Mouse (Mus musculus) embryonic facial prominence, embryonic 11.5 days (tissue): ENCODE measurements around the gene Tmem102. TPM values are rescaled to one million over a fixed set of nuclear protein-coding genes. Genes with fewer than 3 reads are reported as not detected.

Experiments used
- ATAC-seq: fragments of 200-750 bp; cut with Nextera tagmentation; replicated peaks from 2 replicates; pipeline ENCODE4 v1.8.0; 2017; ENCODE audit warnings: low read depth; ENCODE audit not compliant: insufficient number of reproducible peaks, low FRiP score, low TSS enrichment
- DNase-seq: peaks from one replicate; pipeline ENCODE4 v3.0.0-alpha.2; 2015; ENCODE audit warnings: low spot score
- H3K27ac ChIP-seq: fragments of 300-500 bp; sonication (generic); replicated peaks from 2 replicates; pipeline ENCODE4 v1.5.1; 2014; ENCODE audit warnings: mild to moderate bottlenecking, low read depth, low read length, control low read depth
- H3K27me3 ChIP-seq: fragments of 300-500 bp; sonication (generic); 2 replicates; pipeline ENCODE4 v1.6.1; 2014; ENCODE audit warnings: mild to moderate bottlenecking, low read length, moderate library complexity, mixed read lengths; ENCODE audit not compliant: control insufficient read depth, insufficient read depth
- H3K36me3 ChIP-seq: fragments of 300-500 bp; sonication (generic); replicated peaks from 2 replicates; pipeline ENCODE4 v1.6.1; 2014; ENCODE audit warnings: low read depth, mild to moderate bottlenecking, low read length, moderate library complexity, mixed read lengths; ENCODE audit not compliant: control insufficient read depth, insufficient read depth
- H3K4me1 ChIP-seq: fragments of 300-500 bp; sonication (generic); 2 replicates; pipeline ENCODE4 v1.6.1; 2014; ENCODE audit warnings: low read length, mixed read lengths; ENCODE audit not compliant: control insufficient read depth, insufficient read depth
- H3K4me2 ChIP-seq: fragments of 300-500 bp; sonication (generic); 2 replicates; pipeline ENCODE4 v1.6.1; 2014; ENCODE audit warnings: low read depth, mild to moderate bottlenecking, control low read depth, low read length, moderate library complexity
- H3K4me3 ChIP-seq: fragments of 300-500 bp; sonication (generic); 2 replicates; pipeline ENCODE4 v1.5.1; 2014; ENCODE audit warnings: low read depth, low read length, control low read depth
- H3K9ac ChIP-seq: fragments of 300-500 bp; sonication (generic); replicated peaks from 2 replicates; pipeline ENCODE4 v1.6.1; 2014; ENCODE audit warnings: mild to moderate bottlenecking, control low read depth, low read length
- H3K9me3 ChIP-seq: fragments of 300-500 bp; sonication (generic); replicated peaks from 2 replicates; pipeline ENCODE4 v1.6.1; 2016; ENCODE audit warnings: mild to moderate bottlenecking, low read length, inconsistent platforms, mixed read lengths; ENCODE audit not compliant: control insufficient read depth
- WGBS: fragments of 180-500 bp; shearing (Covaris S2); extraction: QIAGEN DNeasy Blood & Tissue Kit; methylation state at CpG from one replicate; pipeline ENCODE4 v1.1.7; 2014; 5-methylcytosine and 5-hydroxymethylcytosine counted together
- polyA plus RNA-seq: library from polyadenylated mRNA; unstranded; fragments of >200 nt; fragmentation: Nextera tagmentation; extraction: Ambion mirVana; gene quantifications from 2 replicates; pipeline ENCODE4 v1.2.1, GENCODE M21; 2014

Tmem102 gene
- polyA plus RNA-seq, 1 experiment from 2014 or later, result 2.1 TPM

- peak; percentile 81 for DNase-seq
- ATAC-seq, result peak; percentile 16; the same call in 1 of the 2 replicates
- Histone ChIP-seq H3K27ac (no peak overlapping the region), H3K4me1 (peaks cover 22% of the 10 kb centered on the region), H3K9me3 (no peaks in the 10 kb centered on the region; the same call in 1 of the 2 replicates), H3K4me2 (peak overlapping the region; percentile 94), H3K27me3 (peaks cover 47% of the 10 kb centered on the region), H3K9ac (peak overlapping the region; percentile 62), H3K36me3 (no peaks in the 10 kb centered on the region), H3K4me3 (peak overlapping the region; percentile 53)
- 0% methylated on average over 33 of the region's 33 CpGs for WGBS
Observed at GRCm38 (mm10) chr11:69802648-69803105, 2.7 kb downstream of the Tmem102 start.

DNA sequence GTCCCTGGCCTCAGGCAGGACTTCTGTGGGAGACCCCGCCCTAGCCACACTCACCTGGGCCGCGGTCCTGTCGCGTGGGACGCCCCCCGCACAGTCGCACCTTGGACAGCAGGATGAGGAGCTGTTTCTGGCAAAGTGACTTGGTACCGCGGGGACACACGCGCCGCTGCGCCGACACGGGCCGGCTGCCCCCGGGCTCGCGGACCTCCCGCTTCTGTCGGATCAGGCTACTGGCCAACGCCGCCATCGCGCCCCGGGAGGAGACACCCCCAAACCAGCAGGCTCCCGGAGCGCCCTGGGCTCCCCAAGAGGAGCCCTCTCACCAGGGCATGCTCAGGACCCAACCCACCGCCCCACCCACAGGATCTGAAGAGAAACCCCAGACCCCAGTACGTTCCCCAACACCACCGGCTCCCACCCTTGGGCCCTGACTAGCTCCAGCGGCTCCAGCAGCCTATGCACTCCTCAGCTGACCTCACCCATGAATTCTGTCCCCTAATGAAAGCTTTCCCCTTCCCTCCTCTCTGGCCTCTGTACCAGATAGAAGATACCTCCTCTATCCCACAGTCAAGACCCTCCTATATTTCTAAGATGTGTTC is 3.9 kb downstream of the Tmem102 start, which contains the start of gene Fgf11:
Gene Fgf11, minus strand, starts transcription at position 479 of the 599 bp plus-strand sequence.
- peak within 1 kb of the TSS; percentile 53 for H3K4me3 ChIP-seq
- 0 out of 2 replicates have a peak within 1 kb of the TSS, but pooled peaks have one; percentile 54 for H3K27ac ChIP-seq
- peak within 1 kb of the TSS; percentile 66 for H3K9ac ChIP-seq
- no peak for ATAC-seq
- H3K36me3 ChIP-seq, result no peaks in the 10 kb centered on the region
- H3K4me1 ChIP-seq, result peaks cover 22% of the 10 kb centered on the region
- no peaks in the 10 kb centered on the region; the same call in 1 of the 2 replicates for H3K9me3 ChIP-seq
- H3K4me2 ChIP-seq, result peak within 1 kb of the TSS; percentile 94
- peaks cover 49% of the 10 kb centered on the region for H3K27me3 ChIP-seq
- under 1% methylated on average over 33 of the region's 33 CpGs for WGBS
- no peak for DNase-seq

DNA sequence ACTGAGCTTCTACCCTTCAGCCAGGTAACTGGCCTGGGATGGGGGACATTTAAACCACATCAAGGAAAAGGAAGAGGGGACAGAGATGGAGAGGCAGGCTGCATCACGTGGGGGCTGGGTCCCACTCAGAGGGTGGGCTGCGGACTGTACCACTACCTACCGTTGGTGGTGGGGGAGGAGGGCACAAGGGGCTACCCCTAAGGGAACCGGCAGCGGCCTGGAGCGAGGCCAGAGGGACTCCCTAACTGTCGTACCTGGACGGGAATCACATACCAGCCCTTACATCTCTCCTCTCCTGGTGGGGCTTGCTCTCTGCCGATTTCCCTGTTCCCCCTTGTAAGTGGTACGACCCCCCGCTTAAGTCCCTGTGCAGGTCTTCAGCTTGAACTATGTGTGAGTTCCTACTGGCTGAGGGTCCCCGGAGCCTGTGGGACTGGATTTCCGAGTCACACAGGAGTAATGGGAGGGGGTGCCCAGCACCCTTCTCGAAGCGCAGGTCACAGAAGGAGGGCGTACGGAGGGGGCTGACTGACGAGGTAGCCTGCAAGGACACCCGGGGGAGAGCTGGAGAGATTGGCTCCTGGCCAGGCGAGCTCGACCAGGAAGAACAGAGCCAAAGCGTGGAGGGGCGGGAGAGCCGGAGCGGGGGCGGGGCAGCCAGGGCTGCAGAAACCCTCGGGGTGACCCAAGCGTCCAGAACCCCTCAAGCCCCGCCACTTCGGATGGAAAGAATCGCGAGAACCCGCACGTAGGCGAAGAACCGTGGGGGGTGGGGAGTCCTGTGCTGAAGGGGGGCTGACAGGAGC is 4.8 kb downstream of the Tmem102 start:
- Histone ChIP-seq H3K27ac (peak overlapping the region; percentile 54; the same call in 1 of the 2 replicates), H3K4me2 (peak overlapping the region; percentile 94), H3K9ac (peak overlapping the region; percentile 66), H3K36me3 (no peaks in the 10 kb centered on the region), H3K9me3 (no peaks in the 10 kb centered on the region), H3K27me3 (peaks cover 52% of the 10 kb centered on the region), H3K4me1 (peaks cover 25% of the 10 kb centered on the region), H3K4me3 (peak overlapping the region; percentile 53)
- ATAC-seq (peak; percentile 65), DNase-seq (peak; percentile 80)
- WGBS, result under 1% methylated on average over 36 of the region's 36 CpGs

DNA sequence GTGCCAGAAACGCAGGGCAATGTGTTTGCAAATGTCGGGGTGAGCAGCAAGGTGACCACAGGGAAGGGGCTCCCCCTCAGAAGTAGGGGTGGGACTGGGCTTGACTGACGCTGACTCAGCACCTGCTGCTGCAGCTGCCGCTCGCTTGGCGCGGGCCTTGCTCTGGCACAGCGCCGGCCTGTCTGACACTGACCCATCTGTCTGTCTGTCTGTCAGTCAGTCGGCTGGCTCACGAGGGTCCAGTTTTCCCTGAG is 5.4 kb downstream of the Tmem102 start:
- Histone ChIP-seq H3K4me3 (peak overlapping the region; percentile 53), H3K27me3 (peaks cover 53% of the 10 kb centered on the region), H3K36me3 (no peaks in the 10 kb centered on the region), H3K4me2 (peak overlapping the region; percentile 94), H3K4me1 (peaks cover 27% of the 10 kb centered on the region), H3K27ac (0 out of 2 replicates have a peak overlapping the region, but pooled peaks have one; percentile 8), H3K9me3 (no peaks in the 10 kb centered on the region), H3K9ac (peak overlapping the region; percentile 66)
- DNase-seq, result peak; percentile 44
- 0% methylated on average over 11 of the region's 11 CpGs for WGBS
- ATAC-seq, result 0 out of 2 replicates have a peak, but pooled peaks have one; percentile 0

- ATAC-seq (no peak), DNase-seq (no peak)
- H3K27me3 ChIP-seq, result peaks cover 48% of the 10 kb centered on the region
- H3K4me2 ChIP-seq, result peak overlapping the region; percentile 94
- no peaks in the 10 kb centered on the region for H3K36me3 ChIP-seq
- H3K4me1 ChIP-seq, result peaks cover 27% of the 10 kb centered on the region
- WGBS, result 28% methylated on average over 12 of the region's 12 CpGs
- H3K27ac ChIP-seq, result peak overlapping the region; percentile 49; the same call in 1 of the 2 replicates
- H3K9ac ChIP-seq, result no peak overlapping the region
- peak overlapping the region; percentile 53 for H3K4me3 ChIP-seq
- no peaks in the 10 kb centered on the region for H3K9me3 ChIP-seq
Observed at GRCm38 (mm10) chr11:69799394-69800137, 5.9 kb downstream of the Tmem102 start.

DNA sequence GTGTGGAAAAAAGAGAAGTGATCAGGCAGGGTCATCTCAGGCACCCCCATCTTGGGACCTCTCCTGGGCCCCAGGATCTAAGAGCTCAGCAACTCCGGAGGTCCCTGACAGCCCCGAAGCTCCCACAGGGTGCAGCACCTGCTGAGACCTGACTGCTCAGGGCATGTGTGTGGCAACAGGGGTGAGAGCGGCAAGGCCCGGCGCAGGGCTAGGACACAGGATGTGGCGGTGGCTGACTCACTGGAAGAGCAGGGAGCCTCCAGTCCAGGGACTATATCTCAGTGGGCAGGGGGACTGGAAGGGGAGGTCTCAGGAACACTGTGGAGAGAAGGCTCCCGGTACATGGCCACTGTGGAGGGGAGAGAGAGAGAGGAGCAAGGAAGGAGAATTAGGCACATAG is 7.5 kb downstream of the Tmem102 start:
- H3K4me2 ChIP-seq, result no peak overlapping the region
- ATAC-seq, result no peak
- no peaks in the 10 kb centered on the region for H3K9me3 ChIP-seq
- WGBS, result 69% methylated on average over 7 of the region's 7 CpGs
- H3K4me3 ChIP-seq, result no peak overlapping the region
- H3K27ac ChIP-seq, result no peak overlapping the region
- peaks cover 19% of the 10 kb centered on the region for H3K4me1 ChIP-seq
- no peaks in the 10 kb centered on the region for H3K36me3 ChIP-seq
- DNase-seq, result no peak
- peaks cover 34% of the 10 kb centered on the region for H3K27me3 ChIP-seq
- H3K9ac ChIP-seq, result no peak overlapping the region

- Histone ChIP-seq H3K9ac (no peak overlapping the region; the same call in 1 of the 2 replicates), H3K4me2 (peak overlapping the region; percentile 80), H3K27me3 (peaks cover 17% of the 10 kb centered on the region), H3K9me3 (no peaks in the 10 kb centered on the region), H3K36me3 (no peaks in the 10 kb centered on the region), H3K27ac (no peak overlapping the region), H3K4me3 (peak overlapping the region; percentile 40), H3K4me1 (peaks cover 12% of the 10 kb centered on the region; the same call in 1 of the 2 replicates)
- no peak for DNase-seq
- 3% methylated on average over 13 of the region's 13 CpGs for WGBS
- no peak for ATAC-seq
Observed at GRCm38 (mm10) chr11:69795983-69796435, 9.4 kb downstream of the Tmem102 start.
